Mouse (Mus musculus) G1E (cell line): Measurements from ENCODE around the gene Cdc42bpb. TPM values are rescaled to one million over a fixed set of nuclear protein-coding genes. Genes with fewer than 3 reads are reported as not detected.

Experiments used
- ATAC-seq: 2 replicates; pipeline ENCODE4 v1.8.0; 2016; ENCODE audit warnings: mild to moderate bottlenecking; ENCODE audit not compliant: insufficient number of reproducible peaks, poor library complexity, low FRiP score, severe bottlenecking; ENCODE audit errors: extremely low read depth
- DNase-seq: peaks from one replicate; pipeline ENCODE4 v3.0.0; 2012; ENCODE audit warnings: low spot score
- H3K27me3 ChIP-seq: 2 replicates; pipeline ENCODE4 v1.6.1; 2012; ENCODE audit warnings: mild to moderate bottlenecking, low read length, inconsistent platforms; ENCODE audit not compliant: insufficient read depth
- H3K36me3 ChIP-seq: replicated peaks from 2 replicates; pipeline ENCODE3; 2012; ENCODE audit warnings: mild to moderate bottlenecking, inconsistent platforms
- H3K4me1 ChIP-seq: 2 replicates; pipeline ENCODE4 v1.6.1; 2012; ENCODE audit warnings: low read depth, low read length, inconsistent platforms, mixed read lengths; ENCODE audit not compliant: insufficient read depth
- H3K4me3 ChIP-seq: 2 replicates; pipeline ENCODE4 v1.5.1; 2012; ENCODE audit warnings: low read depth, mild to moderate bottlenecking, inconsistent platforms, low read length, moderate library complexity, mixed read lengths
- H3K9me3 ChIP-seq: replicated peaks from 2 replicates; pipeline ENCODE4 v1.6.1; 2012; ENCODE audit warnings: inconsistent platforms
- CTCF ChIP-seq: IDR thresholded peaks from 2 replicates; pipeline ENCODE4 v1.5.1; 2012; ENCODE audit warnings: low read depth, low read length, inconsistent platforms, mixed read lengths
- GATA1 ChIP-seq: IDR thresholded peaks from 2 replicates; pipeline ENCODE4 v1.6.1; 2012; ENCODE audit warnings: borderline replicate concordance, low read length, inconsistent platforms, mixed read lengths
- GATA2 ChIP-seq: IDR thresholded peaks from 2 replicates; pipeline ENCODE4 v1.6.1; 2012; ENCODE audit warnings: low read depth, low read length, inconsistent platforms, borderline replicate concordance
- POLR2AphosphoS5 ChIP-seq: IDR thresholded peaks from 2 replicates; pipeline ENCODE4 v1.6.1; 2012; ENCODE audit warnings: low read depth, low read length, inconsistent platforms; ENCODE audit not compliant: insufficient replicate concordance
- TAL1 ChIP-seq: conservative IDR thresholded peaks from 2 replicates; pipeline ENCODE4 v1.6.1; 2012; ENCODE audit warnings: low read depth, low read length, inconsistent platforms, mixed read lengths
- polyA plus RNA-seq: library from polyadenylated mRNA; stranded (reverse); fragments of >175 nt; gene quantifications from 2 replicates; pipeline ENCODE4 v1.2.3, GENCODE M21; 2012
- total RNA-seq, 2 experiments: library from RNA; stranded (forward) in 1 of 2; stranded (reverse) in 1 of 2; fragments of 200-1000 nt in 1 of 2; fragments of >200 nt in 1 of 2; fragmentation: Nextera tagmentation in 1 of 2; gene quantifications; 2 replicates each; pipeline ENCODE4 v1.2.3; 2014 to 2017

Cdc42bpb gene
- total and polyA plus RNA-seq, 3 experiments: not detected

- DNase-seq (no peak), ATAC-seq (no peak)
- Histone ChIP-seq H3K36me3 (no peaks in the 10 kb centered on the region), H3K9me3 (no peaks in the 10 kb centered on the region), H3K27me3 (peaks cover 42% of the 10 kb centered on the region), H3K4me1 (peaks cover 38% of the 10 kb centered on the region), H3K4me3 (no peak overlapping the region)
- TF ChIP-seq TAL1 (no peak), GATA1 (no peak), POLR2AphosphoS5 (no peak), CTCF (no peak), GATA2 (no peak)
Observed at GRCm38 (mm10) chr12:111249095-111249494, 128.4 kb downstream of the Cdc42bpb start.

DNA sequence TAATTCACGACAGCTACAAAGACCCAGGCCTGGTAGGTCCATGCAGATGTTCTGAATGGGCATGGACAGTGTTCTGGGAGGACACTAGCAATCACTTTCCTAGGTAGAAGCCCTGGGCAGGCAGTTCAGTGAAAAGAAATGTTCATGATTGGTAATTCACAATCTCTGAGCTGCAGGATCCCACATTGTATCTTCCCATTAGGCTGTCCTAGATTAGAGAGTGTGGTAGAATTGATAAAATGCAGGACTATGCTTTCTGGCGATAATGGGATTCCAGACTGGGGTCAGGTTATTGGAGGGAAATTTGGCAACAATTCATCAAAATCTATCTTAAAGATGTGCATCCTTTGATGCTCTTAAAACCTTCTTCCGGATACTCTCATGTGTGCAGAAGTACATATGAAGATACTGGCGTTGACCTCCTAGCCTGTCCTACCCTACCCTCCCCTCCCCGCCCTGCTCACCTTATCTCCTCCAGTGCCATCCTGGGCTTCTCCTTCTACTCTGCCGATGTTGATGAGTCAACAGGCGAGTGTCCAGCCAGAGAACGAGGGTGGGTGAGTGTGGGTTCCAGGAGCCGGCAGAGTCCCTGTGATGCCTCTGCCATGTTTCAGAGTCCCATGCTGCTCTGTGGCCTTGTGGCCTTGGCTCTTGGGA, 130.6 kb downstream of the Cdc42bpb start:
- Histone ChIP-seq H3K36me3 (no peaks in the 10 kb centered on the region), H3K4me1 (peaks cover 32% of the 10 kb centered on the region), H3K4me3 (no peak overlapping the region), H3K9me3 (no peaks in the 10 kb centered on the region), H3K27me3 (peaks cover 47% of the 10 kb centered on the region)
- DNase-seq (no peak), ATAC-seq (no peak)
- TF ChIP-seq TAL1 (no peak), POLR2AphosphoS5 (no peak), GATA2 (no peak), CTCF (no peak), GATA1 (no peak)

DNA sequence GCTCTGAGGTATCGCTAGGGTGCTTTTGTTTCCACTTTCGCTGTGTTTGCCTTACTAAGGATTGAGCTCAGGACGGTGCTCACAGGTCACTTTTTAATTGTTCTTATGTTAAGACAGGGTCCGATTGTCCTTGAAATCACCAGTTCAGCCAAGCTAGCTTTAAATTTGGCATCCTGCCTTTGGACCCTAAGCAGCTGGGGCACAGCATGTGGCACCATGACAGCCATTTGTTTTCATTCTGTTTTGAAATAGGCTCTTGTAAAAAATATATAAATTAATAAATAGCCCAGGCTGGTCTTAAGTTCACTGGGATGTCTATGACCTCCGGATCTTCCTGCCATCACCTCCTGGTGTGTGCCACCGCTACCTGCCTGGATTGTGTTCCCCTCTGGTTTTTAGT, 132.4 kb downstream of the Cdc42bpb start:
- Histone ChIP-seq H3K4me1 (peaks cover 22% of the 10 kb centered on the region), H3K36me3 (no peaks in the 10 kb centered on the region), H3K27me3 (peaks cover 46% of the 10 kb centered on the region), H3K9me3 (no peaks in the 10 kb centered on the region), H3K4me3 (no peak overlapping the region)
- TF ChIP-seq GATA2 (no peak), POLR2AphosphoS5 (no peak), CTCF (no peak), TAL1 (no peak)
- ATAC-seq (no peak), DNase-seq (no peak)

- Histone ChIP-seq H3K9me3 (no peaks in the 10 kb centered on the region), H3K36me3 (no peaks in the 10 kb centered on the region), H3K27me3 (peaks cover 48% of the 10 kb centered on the region), H3K4me1 (peaks cover 15% of the 10 kb centered on the region), H3K4me3 (no peak overlapping the region)
- ATAC-seq (no peak), DNase-seq (no peak)
- no peak for TF ChIP-seq TAL1
- no peak for TF ChIP-seq CTCF
- no peak for TF ChIP-seq GATA2
- no peak for TF ChIP-seq POLR2AphosphoS5
- no peak for TF ChIP-seq GATA1
Observed at GRCm38 (mm10) chr12:111243733-111244132, 133.8 kb downstream of the Cdc42bpb start.

Other genes with a start within 250 kb of the Cdc42bpb start
- gene Traf3, start 211.3 kb downstream of the Cdc42bpb start, total RNA-seq (2014; fragmentation: Nextera tagmentation): not detected in 2 replicates
- gene Traf3, start 211.3 kb downstream of the Cdc42bpb start, total RNA-seq (2017): 0.16 and 0.35 TPM in 2 replicates
- gene Traf3, start 211.3 kb downstream of the Cdc42bpb start, polyA plus RNA-seq: not detected in 2 replicates
- gene 4930595D18Rik, start 193.2 kb downstream of the Cdc42bpb start, total RNA-seq (2014; fragmentation: Nextera tagmentation): not detected in 2 replicates
- 0.16 TPM in 1 of 2 replicates, not detected in the other for gene 4930595D18Rik, start 193.2 kb downstream of the Cdc42bpb start, total RNA-seq (2017)
- gene 4930595D18Rik, start 193.2 kb downstream of the Cdc42bpb start, polyA plus RNA-seq: not detected in 2 replicates
- gene Amn, start 106.6 kb downstream of the Cdc42bpb start, total RNA-seq (2014; fragmentation: Nextera tagmentation): not detected in 2 replicates
- gene Amn, start 106.6 kb downstream of the Cdc42bpb start, total RNA-seq (2017): not detected in 2 replicates
- gene Amn, start 106.6 kb downstream of the Cdc42bpb start, polyA plus RNA-seq: 0.16 and 0.17 TPM in 2 replicates
- not detected in 2 replicates for gene Lbhd2, start 29.1 kb upstream of the Cdc42bpb start, total RNA-seq (2014; fragmentation: Nextera tagmentation)
- not detected in 2 replicates for gene Lbhd2, start 29.1 kb upstream of the Cdc42bpb start, total RNA-seq (2017)
- not detected in 2 replicates for gene Lbhd2, start 29.1 kb upstream of the Cdc42bpb start, polyA plus RNA-seq
- not detected in 2 replicates for gene Exoc3l4, start 39.3 kb upstream of the Cdc42bpb start, total RNA-seq (2014; fragmentation: Nextera tagmentation)
- 0.27 TPM in 1 of 2 replicates, not detected in the other for gene Exoc3l4, start 39.3 kb upstream of the Cdc42bpb start, total RNA-seq (2017)
- not detected in 2 replicates for gene Exoc3l4, start 39.3 kb upstream of the Cdc42bpb start, polyA plus RNA-seq
- gene Tnfaip2, start 64.8 kb upstream of the Cdc42bpb start, total RNA-seq (2014; fragmentation: Nextera tagmentation): 82.1 and 94.7 TPM in 2 replicates
- gene Tnfaip2, start 64.8 kb upstream of the Cdc42bpb start, total RNA-seq (2017): 83.6 and 101 TPM in 2 replicates
- gene Tnfaip2, start 64.8 kb upstream of the Cdc42bpb start, polyA plus RNA-seq: 66.3 and 123 TPM in 2 replicates
- not detected in 2 replicates for gene Gm266, start 108.1 kb upstream of the Cdc42bpb start, total RNA-seq (2014; fragmentation: Nextera tagmentation)
- gene Gm266, start 108.1 kb upstream of the Cdc42bpb start, total RNA-seq (2017): 0.11 TPM in 1 of 2 replicates, not detected in the other
- gene Gm266, start 108.1 kb upstream of the Cdc42bpb start, polyA plus RNA-seq: not detected in 2 replicates
- 512 and 637 TPM in 2 replicates for gene Eif5, start 160.3 kb upstream of the Cdc42bpb start, total RNA-seq (2014; fragmentation: Nextera tagmentation)
- gene Eif5, start 160.3 kb upstream of the Cdc42bpb start, total RNA-seq (2017): 260 and 285 TPM in 2 replicates
- 107 and 121 TPM in 2 replicates for gene Eif5, start 160.3 kb upstream of the Cdc42bpb start, polyA plus RNA-seq
- 223 and 248 TPM in 2 replicates for gene Mark3, start 196.8 kb upstream of the Cdc42bpb start, total RNA-seq (2014; fragmentation: Nextera tagmentation)
- 142 and 145 TPM in 2 replicates for gene Mark3, start 196.8 kb upstream of the Cdc42bpb start, total RNA-seq (2017)
- gene Mark3, start 196.8 kb upstream of the Cdc42bpb start, polyA plus RNA-seq: 21.3 and 23.3 TPM in 2 replicates